Mouse (Mus musculus): ENCODE results near the gene 9030025P20Rik. TPM values are rescaled to one million over a fixed set of nuclear protein-coding genes. Genes with fewer than 3 reads are reported as not detected.
A peak's percentile ranks its signal among the peaks of the same experiment; 100 is the strongest.
"Not testable (repeated sequence)": the region's sequence is repeated elsewhere in the genome, so short reads cannot be mapped to it uniquely, and the experiment has no call there.

The 9030025P20Rik gene
- total RNA-seq, 2 experiments from 2014 or later: 5.9 to 6.3 TPM

DNA sequence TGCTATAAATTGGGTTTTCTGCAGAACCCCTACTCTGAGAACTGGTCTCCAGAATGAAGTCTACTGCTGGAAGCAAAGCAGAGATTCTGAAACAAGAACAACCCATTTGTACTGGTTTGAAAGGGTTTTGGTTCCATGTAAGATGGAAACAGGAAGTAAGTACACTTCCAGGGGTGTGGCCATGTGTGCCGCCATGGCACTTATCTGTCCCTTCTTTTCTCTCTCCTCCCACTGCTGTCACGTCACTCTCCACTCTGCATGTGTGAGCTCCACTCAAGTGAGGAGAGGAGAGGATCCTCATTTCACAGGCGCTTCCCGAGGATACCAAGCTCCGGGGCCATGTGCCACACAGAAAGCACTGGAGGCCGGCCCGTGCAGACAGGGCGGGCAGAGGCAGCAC lies 24.8 kb upstream of the 9030025P20Rik start:
- intact Hi-C loops (cut with DNase I): no loop called here
- H3K4me3 ChIP-seq: no peak overlapping the region
- no peak for TF ChIP-seq CTCF (IDR thresholded peaks at IDR 0.05)

DNA sequence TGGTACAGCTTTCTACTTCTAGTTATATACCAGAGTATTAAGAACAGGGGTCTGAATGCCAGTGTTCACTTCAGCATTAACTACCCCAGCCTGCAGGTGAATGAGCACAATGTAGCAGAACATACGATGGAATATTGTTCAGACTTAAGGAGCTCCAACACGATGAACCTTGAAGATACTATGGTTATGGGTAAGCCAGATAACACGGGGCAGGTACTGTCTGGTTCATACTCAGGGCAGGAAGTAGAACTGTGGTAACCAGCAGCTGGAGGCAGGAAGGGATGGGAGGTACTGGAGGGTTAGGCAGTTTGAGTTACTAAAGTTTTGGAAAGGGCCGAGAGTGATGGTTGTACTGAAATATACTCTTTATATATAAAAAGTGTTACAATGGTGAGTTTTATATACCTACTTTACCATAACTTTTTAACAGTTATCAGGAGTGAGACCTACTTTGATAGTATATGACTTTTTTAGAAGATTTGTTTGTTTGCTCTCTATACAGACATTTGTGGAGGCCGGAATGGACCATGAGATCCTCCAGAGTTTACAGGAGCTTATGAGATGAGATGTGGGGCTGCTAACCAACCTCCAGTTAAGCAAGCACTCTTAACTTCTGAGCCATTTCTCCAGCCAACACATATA lies 19.5 kb upstream of the 9030025P20Rik start:
- TF ChIP-seq CTCF (IDR thresholded peaks at IDR 0.05): no peak
- DNase-seq (ENCODE audit: extremely low spot score in 1 of 2, low spot score in 2 of 2): no peak
- Histone ChIP-seq H3K27ac (no peak overlapping the region), H3K4me3 (no peak overlapping the region)
- intact Hi-C loops (cut with DNase I): no loop called here

More for the DNA sequence above, 24.8 kb upstream of the 9030025P20Rik start:
- H3K27ac ChIP-seq: no peak overlapping the region
- DNase-seq (ENCODE audit: extremely low spot score in 1 of 2, low spot score in 2 of 2): no peak

DNA sequence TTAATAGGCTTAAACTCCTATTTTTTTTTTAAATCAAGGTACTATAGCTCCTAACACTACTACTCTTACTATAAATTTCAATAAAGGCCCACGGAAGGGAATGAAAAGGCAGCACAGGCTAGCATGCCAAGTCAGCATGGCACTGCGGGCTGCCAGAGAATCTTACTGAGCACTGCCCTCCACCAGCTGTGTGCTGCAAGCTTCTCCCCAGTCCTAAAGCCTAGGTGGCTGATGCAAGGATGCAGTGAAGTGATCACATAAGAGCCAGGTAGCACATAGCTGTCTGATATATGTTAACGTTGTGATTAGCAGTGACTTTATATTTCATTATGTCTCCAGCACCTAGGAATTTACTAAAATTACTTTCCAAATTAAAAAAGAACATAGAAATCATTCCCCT lies 18.3 kb upstream of the 9030025P20Rik start:
- TF ChIP-seq CTCF (IDR thresholded peaks at IDR 0.05): no peak
- DNase-seq (ENCODE audit: extremely low spot score in 1 of 2, low spot score in 2 of 2): no peak
- no peak overlapping the region; the same call in 1 of the 2 replicates for H3K27ac ChIP-seq
- intact Hi-C loops (cut with DNase I): no loop called here
- peak overlapping the region; percentile 62; the same call in 1 of the 2 replicates for H3K4me3 ChIP-seq

DNA sequence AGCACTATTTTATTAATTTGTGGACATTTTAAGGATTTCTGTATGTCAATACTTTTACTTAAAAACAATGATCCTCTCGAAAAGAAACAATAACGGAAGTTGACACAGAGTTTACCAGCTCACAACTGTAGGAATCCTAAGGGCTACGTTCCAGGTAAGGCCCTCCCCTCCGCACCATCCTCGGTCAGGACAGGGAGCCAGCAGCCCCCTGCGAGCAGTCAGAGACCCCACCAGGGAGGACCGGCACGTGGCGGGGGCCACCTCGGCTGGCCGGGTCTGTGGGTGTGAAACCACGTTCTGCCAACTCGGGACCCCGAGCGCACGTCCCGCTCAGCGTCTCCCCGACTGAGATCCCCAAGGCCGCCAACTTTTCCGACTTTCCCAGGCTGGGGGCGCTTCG lies 17.7 kb upstream of the 9030025P20Rik start:
- TF ChIP-seq CTCF (IDR thresholded peaks at IDR 0.05): no peak
- no peak for DNase-seq (ENCODE audit: extremely low spot score in 1 of 2, low spot score in 2 of 2)
- Histone ChIP-seq H3K4me3 (peak overlapping the region; percentile 62), H3K27ac (no peak overlapping the region; the same call in 1 of the 2 replicates)
- intact Hi-C loops (cut with DNase I): no loop called here

DNA sequence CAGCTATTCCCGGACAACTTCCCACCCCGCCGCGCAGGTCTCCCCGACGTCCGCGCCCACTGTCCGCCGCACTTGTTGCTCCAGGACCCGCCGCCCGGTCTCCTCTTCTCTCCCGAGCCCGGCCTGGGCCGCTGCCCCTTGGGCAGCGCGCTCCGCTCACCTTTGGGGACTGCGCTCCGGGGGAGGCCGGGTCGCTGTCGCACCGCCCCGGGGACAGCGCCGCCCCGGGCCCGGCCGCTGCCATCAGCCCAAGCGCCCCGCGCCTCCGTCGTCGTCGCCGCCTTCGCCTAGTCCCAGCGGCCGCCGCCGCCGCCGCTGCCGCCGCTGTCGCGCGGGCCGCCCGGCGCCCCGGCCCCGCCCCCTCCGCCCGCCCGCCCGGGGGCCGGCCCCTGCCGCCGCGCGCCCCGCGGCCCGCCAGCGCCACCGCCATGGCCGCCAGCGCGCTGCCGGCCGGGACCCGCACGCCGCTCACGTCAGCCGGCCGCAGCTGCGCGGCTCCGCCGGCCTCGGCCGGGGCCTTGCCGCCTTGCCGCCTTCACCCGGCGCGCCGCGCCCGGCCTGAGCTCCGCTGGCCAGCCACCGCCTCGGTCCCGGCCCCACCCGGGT lies 17.2 kb upstream of the 9030025P20Rik start, which contains the start of gene Phf10:
Gene Phf10, minus strand, starts transcription at position 323 of the 606 bp plus-strand sequence.
- peak within 1 kb of the TSS; percentile 62 for H3K4me3 ChIP-seq
- intact Hi-C loops (cut with DNase I); H3K27ac ChIP-seq: not testable (repeated sequence)
- peak; percentile 25 to 46 for DNase-seq (ENCODE audit: extremely low spot score in 1 of 2, low spot score in 2 of 2)

DNA sequence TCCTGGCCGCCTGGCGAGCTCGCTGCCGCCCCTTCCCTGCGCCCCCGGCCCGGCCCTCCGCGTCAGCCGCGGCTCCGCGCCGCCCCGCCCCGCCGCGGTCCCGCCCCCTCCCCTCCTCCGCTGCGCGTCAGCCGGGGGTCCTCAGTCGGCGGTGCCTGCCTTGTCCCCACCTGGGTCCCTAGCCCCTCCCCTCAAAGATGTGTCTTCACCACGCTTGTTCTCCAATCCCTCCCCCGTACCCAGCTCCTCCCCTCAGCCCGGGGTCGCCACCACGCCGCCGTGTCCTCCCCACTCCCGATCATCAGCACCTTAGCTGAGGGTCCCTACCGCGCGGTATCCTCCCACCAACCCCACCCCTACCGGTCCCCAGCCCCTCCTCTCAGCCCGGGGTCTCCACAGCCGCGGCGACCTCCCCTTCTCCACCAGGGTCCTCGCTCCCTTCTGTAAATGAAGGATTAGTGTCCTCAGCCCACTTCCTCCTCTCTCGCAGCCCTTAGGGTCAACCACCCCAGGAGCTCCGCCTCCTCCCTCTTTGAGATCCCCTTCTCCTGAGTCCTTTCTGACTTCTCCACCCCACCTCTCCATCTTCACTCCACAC lies 16.6 kb upstream of the 9030025P20Rik start:
- intact Hi-C loops (cut with DNase I); H3K4me3 ChIP-seq: not testable (repeated sequence)

DNA sequence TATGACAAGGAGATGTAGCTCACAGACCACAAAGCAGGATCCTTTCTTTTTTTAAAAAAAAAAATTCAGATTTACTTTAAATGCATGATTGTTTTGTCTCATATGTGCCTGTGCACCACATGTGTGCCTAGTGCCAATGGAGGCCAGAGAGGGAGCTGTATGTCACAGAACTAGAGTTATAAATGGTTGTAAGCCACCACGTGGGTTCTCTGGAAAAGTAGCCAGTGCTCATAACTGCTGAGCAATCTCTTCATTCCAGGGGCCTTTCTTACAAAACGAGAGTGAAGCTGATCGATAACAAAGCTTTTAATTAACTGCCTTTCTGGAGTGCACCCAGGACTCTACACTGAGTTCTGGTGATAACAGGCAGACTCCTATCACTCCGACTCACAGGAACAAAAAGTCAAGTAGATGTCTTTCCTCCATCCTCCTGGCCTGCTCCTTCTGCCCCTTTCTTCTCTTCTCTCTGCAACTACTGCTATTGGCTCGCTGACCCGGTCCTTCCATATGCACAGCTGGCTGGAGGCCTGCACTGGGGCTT lies 9.8 kb upstream of the 9030025P20Rik start:
- H3K4me3 ChIP-seq; DNase-seq (ENCODE audit: extremely low spot score in 1 of 2, low spot score in 2 of 2); intact Hi-C loops (cut with DNase I): not testable (repeated sequence)

More for the DNA sequence above, 16.6 kb upstream of the 9030025P20Rik start:
- DNase-seq (ENCODE audit: extremely low spot score in 1 of 2, low spot score in 2 of 2); H3K27ac ChIP-seq: not testable (repeated sequence)

DNA sequence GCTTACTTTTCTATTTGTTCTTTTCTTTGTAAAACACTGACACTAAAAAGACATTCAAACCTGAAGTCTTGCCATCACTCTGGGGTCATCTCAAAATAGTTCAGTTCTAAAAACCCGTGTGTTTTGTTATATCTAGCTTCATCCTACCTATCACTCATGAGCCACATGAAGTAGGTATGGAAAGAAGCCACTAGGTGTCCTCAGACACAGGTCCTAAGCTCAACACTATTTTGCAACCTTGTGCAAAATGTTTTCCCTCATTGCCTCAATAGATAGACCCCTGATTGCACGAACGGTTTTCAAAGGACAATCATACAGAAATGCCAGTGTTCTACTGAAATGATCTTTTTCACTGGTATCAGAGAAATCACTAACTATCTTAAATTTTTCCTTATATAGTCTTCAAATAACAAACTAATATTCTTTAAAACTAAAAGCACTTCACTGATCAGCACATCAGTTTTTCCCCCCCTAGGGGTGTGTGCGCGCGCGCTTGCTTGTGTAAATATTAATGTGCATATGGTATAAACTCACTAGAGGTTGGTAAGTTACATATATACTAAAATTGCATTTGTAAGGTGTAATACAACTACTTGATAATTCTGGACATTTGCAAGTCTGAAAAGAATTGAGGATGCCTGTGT lies 428 bp upstream of the 9030025P20Rik start:
- DNase-seq (ENCODE audit: extremely low spot score in 1 of 2, low spot score in 2 of 2); H3K4me3 ChIP-seq; H3K27ac ChIP-seq; intact Hi-C loops (cut with DNase I): not testable (repeated sequence)

More for the DNA sequence above, 9.8 kb upstream of the 9030025P20Rik start:
- not testable (repeated sequence) for H3K27ac ChIP-seq

DNA sequence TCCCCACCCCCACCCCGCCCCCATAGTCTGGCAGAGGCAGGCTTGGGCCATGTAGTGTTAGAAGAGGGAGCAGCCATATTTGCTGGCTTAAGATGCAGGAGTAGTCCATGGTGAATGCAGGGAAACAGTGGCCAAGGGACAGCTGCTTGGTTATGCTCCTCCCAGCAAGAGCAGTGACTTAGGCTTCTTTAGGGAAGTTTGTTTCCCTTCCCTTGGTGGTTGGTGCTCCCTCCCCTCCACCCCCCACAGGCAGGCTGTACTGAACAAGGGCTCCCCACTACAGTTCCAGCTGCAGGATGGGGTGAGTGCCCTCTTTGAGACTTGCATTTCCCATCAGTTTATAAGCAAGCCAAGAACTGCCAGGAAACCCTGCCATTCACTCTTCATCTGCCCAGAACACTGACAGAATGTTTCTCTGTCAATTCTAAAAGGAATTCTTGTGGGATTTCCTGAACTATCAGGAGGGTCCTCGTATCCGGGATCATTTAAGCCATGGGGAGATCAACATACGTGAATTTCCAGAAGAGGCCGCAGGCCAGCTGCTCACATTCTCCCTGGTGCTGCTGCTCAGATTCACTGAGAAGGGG lies 11.9 kb downstream of the 9030025P20Rik start:
- H3K27ac ChIP-seq; H3K4me3 ChIP-seq; intact Hi-C loops (cut with DNase I): not testable (repeated sequence)
- DNase-seq (ENCODE audit: extremely low spot score in 1 of 2, low spot score in 2 of 2): peak in 1 of 2 experiments; percentile 9

DNA sequence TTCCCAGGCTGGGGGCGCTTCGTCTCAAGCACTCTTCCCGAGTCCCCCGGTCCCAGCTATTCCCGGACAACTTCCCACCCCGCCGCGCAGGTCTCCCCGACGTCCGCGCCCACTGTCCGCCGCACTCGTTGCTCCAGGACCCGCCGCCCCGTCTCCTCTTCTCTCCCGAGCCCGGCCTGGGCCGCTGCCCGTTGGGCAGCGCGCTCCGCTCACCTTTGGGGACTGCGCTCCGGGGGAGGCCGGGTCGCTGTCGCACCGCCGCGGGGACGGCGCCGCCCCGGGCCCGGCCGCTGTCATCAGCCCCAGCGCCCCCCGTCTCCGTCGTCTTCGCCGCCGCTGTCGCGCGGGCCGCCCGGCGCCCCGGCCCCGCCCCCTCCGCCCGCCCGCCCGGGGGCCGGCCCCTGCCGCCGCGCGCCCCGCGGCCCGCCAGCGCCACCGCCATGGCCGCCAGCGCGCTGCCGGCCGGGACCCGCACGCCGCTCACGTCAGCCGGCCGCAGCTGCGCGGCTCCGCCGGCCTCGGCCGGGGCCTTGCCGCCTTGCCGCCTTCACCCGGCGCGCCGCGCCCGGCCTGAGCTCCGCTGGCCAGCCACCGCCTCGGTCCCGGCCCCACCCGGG lies 14.4 kb downstream of the 9030025P20Rik start:
- DNase-seq (ENCODE audit: extremely low spot score in 1 of 2, low spot score in 2 of 2); intact Hi-C loops (cut with DNase I); H3K4me3 ChIP-seq: not testable (repeated sequence)

DNA sequence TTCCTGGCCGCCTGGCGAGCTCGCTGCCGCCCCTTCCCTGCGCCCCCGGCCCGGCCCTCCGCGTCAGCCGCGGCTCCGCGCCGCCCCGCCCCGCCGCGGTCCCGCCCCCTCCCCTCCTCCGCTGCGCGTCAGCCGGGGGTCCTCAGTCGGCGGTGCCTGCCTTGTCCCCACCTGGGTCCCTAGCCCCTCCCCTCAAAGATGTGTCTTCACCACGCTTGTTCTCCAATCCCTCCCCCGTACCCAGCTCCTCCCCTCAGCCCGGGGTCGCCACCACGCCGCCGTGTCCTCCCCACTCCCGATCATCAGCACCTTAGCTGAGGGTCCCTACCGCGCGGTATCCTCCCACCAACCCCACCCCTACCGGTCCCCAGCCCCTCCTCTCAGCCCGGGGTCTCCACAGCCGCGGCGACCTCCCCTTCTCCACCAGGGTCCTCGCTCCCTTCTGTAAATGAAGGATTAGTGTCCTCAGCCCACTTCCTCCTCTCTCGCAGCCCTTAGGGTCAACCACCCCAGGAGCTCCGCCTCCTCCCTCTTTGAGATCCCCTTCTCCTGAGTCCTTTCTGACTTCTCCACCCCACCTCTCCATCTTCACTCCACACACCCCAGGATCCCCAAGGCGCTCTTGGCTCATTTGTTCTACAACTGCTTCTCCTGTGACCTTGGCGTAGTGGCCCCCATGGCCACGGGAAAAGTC lies 15.0 kb downstream of the 9030025P20Rik start:
- H3K4me3 ChIP-seq; DNase-seq (ENCODE audit: extremely low spot score in 1 of 2, low spot score in 2 of 2); H3K27ac ChIP-seq; intact Hi-C loops (cut with DNase I): not testable (repeated sequence)

More for the DNA sequence above, 14.4 kb downstream of the 9030025P20Rik start:
- not testable (repeated sequence) for H3K27ac ChIP-seq

DNA sequence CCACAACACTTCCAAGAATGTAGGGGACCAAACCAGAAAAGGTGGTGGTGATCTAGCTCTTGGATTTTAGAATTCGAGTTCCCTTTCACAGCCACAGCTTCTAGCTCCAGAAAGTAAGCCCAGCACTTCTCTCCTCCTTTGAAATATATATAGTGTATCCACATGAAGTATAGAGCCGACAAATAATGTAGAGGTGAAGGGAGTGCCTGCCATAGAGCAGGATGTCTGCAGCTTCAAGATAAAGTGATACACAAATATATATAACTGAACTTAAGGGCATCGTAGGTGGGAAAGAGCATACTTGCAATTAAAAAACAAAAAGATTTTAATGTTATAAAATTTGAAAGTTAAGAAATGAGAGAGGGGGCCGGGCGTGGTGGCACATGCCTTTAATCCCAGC lies 15.9 kb downstream of the 9030025P20Rik start:
- DNase-seq (ENCODE audit: extremely low spot score in 1 of 2, low spot score in 2 of 2); H3K4me3 ChIP-seq; intact Hi-C loops (cut with DNase I); H3K27ac ChIP-seq: not testable (repeated sequence)

DNA sequence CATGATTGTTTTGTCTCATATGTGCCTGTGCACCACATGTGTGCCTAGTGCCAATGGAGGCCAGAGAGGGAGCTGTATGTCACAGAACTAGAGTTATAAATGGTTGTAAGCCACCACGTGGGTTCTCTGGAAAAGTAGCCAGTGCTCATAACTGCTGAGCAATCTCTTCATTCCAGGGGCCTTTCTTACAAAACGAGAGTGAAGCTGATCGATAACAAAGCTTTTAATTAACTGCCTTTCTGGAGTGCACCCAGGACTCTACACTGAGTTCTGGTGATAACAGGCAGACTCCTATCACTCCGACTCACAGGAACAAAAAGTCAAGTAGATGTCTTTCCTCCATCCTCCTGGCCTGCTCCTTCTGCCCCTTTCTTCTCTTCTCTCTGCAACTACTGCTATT lies 21.8 kb downstream of the 9030025P20Rik start:
- DNase-seq (ENCODE audit: extremely low spot score in 1 of 2, low spot score in 2 of 2); H3K4me3 ChIP-seq; intact Hi-C loops (cut with DNase I); H3K27ac ChIP-seq: not testable (repeated sequence)

DNA sequence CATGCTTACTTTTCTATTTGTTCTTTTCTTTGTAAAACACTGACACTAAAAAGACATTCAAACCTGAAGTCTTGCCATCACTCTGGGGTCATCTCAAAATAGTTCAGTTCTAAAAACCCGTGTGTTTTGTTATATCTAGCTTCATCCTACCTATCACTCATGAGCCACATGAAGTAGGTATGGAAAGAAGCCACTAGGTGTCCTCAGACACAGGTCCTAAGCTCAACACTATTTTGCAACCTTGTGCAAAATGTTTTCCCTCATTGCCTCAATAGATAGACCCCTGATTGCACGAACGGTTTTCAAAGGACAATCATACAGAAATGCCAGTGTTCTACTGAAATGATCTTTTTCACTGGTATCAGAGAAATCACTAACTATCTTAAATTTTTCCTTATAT lies 30.8 kb downstream of the 9030025P20Rik start:
- H3K4me3 ChIP-seq; DNase-seq (ENCODE audit: extremely low spot score in 1 of 2, low spot score in 2 of 2); H3K27ac ChIP-seq; intact Hi-C loops (cut with DNase I): not testable (repeated sequence)

DNA sequence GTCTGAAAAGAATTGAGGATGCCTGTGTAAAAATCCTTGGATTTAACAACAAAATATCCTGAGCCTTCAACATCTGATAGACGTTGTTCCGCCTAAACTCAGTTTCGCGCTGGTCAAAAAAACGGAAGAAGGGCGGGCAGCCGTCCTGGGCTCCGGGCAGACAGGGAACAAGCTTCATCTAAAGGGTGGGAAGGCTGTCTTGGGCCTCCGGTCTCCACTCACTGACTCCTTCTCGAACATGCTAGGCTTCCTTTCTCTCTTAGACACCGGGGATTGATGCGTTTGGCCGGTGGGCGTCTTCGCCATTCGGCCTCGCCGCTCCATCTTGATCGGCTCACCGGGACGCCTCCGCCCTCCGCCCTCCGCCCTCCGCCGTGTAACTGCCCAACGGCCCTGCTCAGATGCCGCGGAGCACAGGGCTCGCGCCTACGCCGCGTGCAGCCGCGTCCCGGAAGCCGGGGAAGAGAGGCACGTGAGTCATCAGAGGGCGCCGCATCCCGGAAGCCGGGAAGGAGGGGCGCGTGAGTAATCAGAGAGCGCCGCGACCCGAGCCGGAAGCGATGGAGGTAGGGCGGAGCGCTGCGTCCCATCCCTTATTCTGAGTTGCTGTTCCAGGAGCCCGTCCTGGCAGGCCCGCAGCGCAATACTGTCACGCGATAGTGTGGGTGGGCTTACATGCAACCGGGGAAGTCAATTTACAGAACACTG lies 31.6 kb downstream of the 9030025P20Rik start, which contains the start of gene Gm3435:
Gene Gm3435, plus strand, starts transcription at position 471 of the 708 bp plus-strand sequence.
- intact Hi-C loops (cut with DNase I); DNase-seq (ENCODE audit: extremely low spot score in 1 of 2, low spot score in 2 of 2); H3K4me3 ChIP-seq; H3K27ac ChIP-seq: not testable (repeated sequence)
